Comparison of ENCODE assay signal across 8 mouse cellular contexts in the genomic region with DNA sequence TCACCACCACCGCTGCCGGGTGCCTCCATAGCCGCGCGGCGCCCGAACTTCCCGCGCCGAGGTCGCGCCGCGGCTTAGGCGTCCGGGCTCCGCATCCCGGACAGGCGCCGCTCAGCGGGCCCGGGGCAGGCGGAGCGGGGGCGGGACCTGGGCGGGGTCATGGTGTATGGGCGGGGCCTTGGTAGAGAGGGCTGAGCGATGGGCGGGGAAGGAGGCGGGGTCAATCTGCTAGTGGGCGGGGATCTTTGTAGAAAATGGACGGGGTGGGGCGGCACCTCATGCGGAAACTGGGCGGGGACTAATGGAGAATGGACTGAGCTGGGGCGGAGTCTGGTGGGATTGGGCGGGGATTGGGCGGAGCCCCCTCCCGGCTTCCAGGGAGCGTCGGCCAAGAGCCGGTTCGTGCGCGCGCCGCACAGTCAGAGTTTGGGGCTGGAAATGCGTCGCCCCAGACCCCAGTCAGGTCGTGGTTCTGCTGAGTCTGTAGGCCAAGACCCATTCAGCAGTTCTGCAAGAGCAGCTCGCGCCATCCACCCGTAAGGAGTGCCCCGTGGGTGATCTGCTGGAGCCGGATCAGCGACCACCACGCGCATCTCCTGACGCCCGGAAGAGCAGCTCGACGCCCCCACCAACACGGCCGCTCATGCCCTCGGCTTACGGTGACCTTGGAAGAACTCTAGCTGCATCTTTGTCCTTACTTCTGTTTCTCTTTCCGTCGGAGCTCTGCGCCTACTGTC. TPM values are rescaled to one million over a fixed set of nuclear protein-coding genes. Genes with fewer than 3 reads are reported as not detected.
DNase-seq lines count a peak whose midpoint lies in the region; ATAC-seq lines count a peak whose summit lies in the region.

A gene (minus strand): TSS at position 143 of the 737 bp plus-strand sequence.

- DNase-seq in adrenal gland, postnatal 4 days (ENCODE audit: low spot score in 2 of 2), result peak; percentile 98
- DNase-seq in heart, adult 11 months, result peak; percentile 100
- peak; percentile 92 for DNase-seq in kidney, adult 11 months
- DNase-seq in left cerebral cortex, postnatal 4 days, result peak; percentile 99
- DNase-seq in midbrain, embryonic 11.5 days (ENCODE audit: low spot score, missing footprints), result peak; percentile 100
- DNase-seq in right cerebral cortex, postnatal 4 days, result peak; percentile 97
- peak; percentile 99 for DNase-seq in yolk sac, embryonic 10.5 days (ENCODE audit: low spot score)

- H3K4me2 ChIP-seq in embryonic facial prominence, embryonic 13.5 days, result peak within 1 kb of the TSS; percentile 90
- peak within 1 kb of the TSS; percentile 91 for H3K4me2 ChIP-seq in midbrain, embryonic 11.5 days

- under 1% methylated on average over 64 of the region's 69 CpGs for WGBS in embryonic facial prominence, embryonic 13.5 days
- WGBS in midbrain, embryonic 11.5 days, result under 1% methylated on average over 63 of the region's 69 CpGs

- no peaks in the 10 kb centered on the region for H3K27me3 ChIP-seq in embryonic facial prominence, embryonic 13.5 days
- no peaks in the 10 kb centered on the region for H3K27me3 ChIP-seq in midbrain, embryonic 11.5 days (ENCODE audit: control insufficient read depth, insufficient read depth, low read length)

- peak; percentile 90 for ATAC-seq in embryonic facial prominence, embryonic 13.5 days (ENCODE audit: insufficient number of reproducible peaks, insufficient read depth, low FRiP score, low TSS enrichment, low read depth)
- peak; percentile 92 for ATAC-seq in midbrain, embryonic 11.5 days (ENCODE audit: low FRiP score)

- intact Hi-C loops in left cerebral cortex, postnatal 4 days (cut with DNase I), result loop anchor here (5.0 kb wide), 1 partner anchor 122 kb away; no protein-coding TSS in a partner anchor

- peak within 1 kb of the TSS; percentile 80 for H3K4me3 ChIP-seq in embryonic facial prominence, embryonic 13.5 days
- peak within 1 kb of the TSS; percentile 79 for H3K4me3 ChIP-seq in midbrain, embryonic 11.5 days (ENCODE audit: low read depth, low read length)

- no peaks in the 10 kb centered on the region for H3K36me3 ChIP-seq in embryonic facial prominence, embryonic 13.5 days
- no peaks in the 10 kb centered on the region for H3K36me3 ChIP-seq in midbrain, embryonic 11.5 days (ENCODE audit: control insufficient read depth, insufficient read depth, low read length)

- H3K9me3 ChIP-seq in embryonic facial prominence, embryonic 13.5 days, result no peaks in the 10 kb centered on the region
- no peaks in the 10 kb centered on the region for H3K9me3 ChIP-seq in midbrain, embryonic 11.5 days (ENCODE audit: control insufficient read depth, low read length)

- H3K9ac ChIP-seq in embryonic facial prominence, embryonic 13.5 days, result peak within 1 kb of the TSS; percentile 82
- peak within 1 kb of the TSS; percentile 81 for H3K9ac ChIP-seq in midbrain, embryonic 11.5 days (ENCODE audit: low read length)

- H3K4me1 ChIP-seq in embryonic facial prominence, embryonic 13.5 days, result peaks cover 42% of the 10 kb centered on the region
- H3K4me1 ChIP-seq in midbrain, embryonic 11.5 days (ENCODE audit: control insufficient read depth, insufficient read depth, low read length), result peaks cover 26% of the 10 kb centered on the region

- H3K27ac ChIP-seq in embryonic facial prominence, embryonic 13.5 days, result peak within 1 kb of the TSS; percentile 76
- H3K27ac ChIP-seq in midbrain, embryonic 11.5 days (ENCODE audit: low read depth, low read length), result peak within 1 kb of the TSS; percentile 27; the same call in 1 of the 2 replicates

RNA-seq across cellular contexts. Expression of the gene that starts here (rescaled TPM):
- 10 to 100 TPM; 20.9 to 21.2 TPM for total RNA-seq in adrenal gland, postnatal 4 days (2021)
- 28.4 and 28.5 TPM in 2 replicates for polyA plus RNA-seq in embryonic facial prominence, embryonic 13.5 days (2015; fragmentation: Nextera tagmentation; extraction: Ambion mirVana)
- 10 to 100 TPM; 56.7 to 56.9 TPM for total RNA-seq in left cerebral cortex, postnatal 4 days (2021)
- polyA plus RNA-seq in midbrain, embryonic 11.5 days (2014; fragmentation: Nextera tagmentation; extraction: Ambion mirVana), result 16.5 and 19.8 TPM in 2 replicates

Comparison
In these comparisons a context has a peak if more than half of its experiments do, and no peak if none do; other contexts are left out.
1. Peak in every context shown above with its lines: DNase-seq, ATAC-seq, H3K4me3 ChIP-seq and H3K27ac ChIP-seq.